22 mouse cellular contexts compared by ENCODE assay signal in genomic region chr5:146596612-146597502, GRCm38 (mm10). TPM values are rescaled to one million over a fixed set of nuclear protein-coding genes. Genes with fewer than 3 reads are reported as not detected.
"Had no signal": no experiment of that assay in that cellular context is flagged by ENCODE, and none has a peak within 500 bp of the region (broad histone marks: within the 10 kb centered on the region; RNA-seq: fewer than 3 reads in every experiment).

No protein-coding gene starts in this region.

- ATAC-seq: intestine, embryonic 16.5 days; midbrain, embryonic 16.5 days had no signal

- H3K36me3 ChIP-seq: limb, embryonic 12.5 days; liver, embryonic 13.5 days; midbrain, embryonic 12.5 days had no signal

- H3K4me2 ChIP-seq: limb, embryonic 12.5 days; liver, embryonic 13.5 days; lung, embryonic 14.5 days; midbrain, embryonic 12.5 days had no signal

- H3K4me3 ChIP-seq: limb, embryonic 12.5 days; liver, embryonic 13.5 days; midbrain, embryonic 12.5 days had no signal

- H3K9me3 ChIP-seq: limb, embryonic 12.5 days; liver, embryonic 13.5 days had no signal

- H3K27me3 ChIP-seq: limb, embryonic 12.5 days; liver, embryonic 13.5 days; midbrain, embryonic 12.5 days had no signal

- DNase-seq: kidney, adult 8-10 months; kidney, postnatal 36 days; layer of hippocampus, adult 9-11 months; layer of hippocampus, postnatal 36 days; liver, embryonic 13.5 days; lung, embryonic 14.5 days; lung, postnatal 10 days; lung, postnatal 4 days; right cerebral cortex, postnatal 25 days; thymus, adult 18-20 months; thymus, postnatal 14 days had no signal

- H3K4me1 ChIP-seq: limb, embryonic 12.5 days; midbrain, embryonic 12.5 days had no signal

- H3K27ac ChIP-seq: kidney, postnatal 0 days; limb, embryonic 12.5 days; liver, embryonic 13.5 days; midbrain, embryonic 12.5 days had no signal

- H3K9ac ChIP-seq: limb, embryonic 12.5 days; liver, embryonic 13.5 days; lung, embryonic 14.5 days; midbrain, embryonic 12.5 days had no signal

RNA-seq across cellular contexts. Expression of gene Gpr12, which starts 11.8 kb away (rescaled TPM):
- total RNA-seq: megakaryocyte-erythroid progenitor cell, adult 5-6 weeks had no signal
- polyA plus RNA-seq: intestine, embryonic 16.5 days; lung, embryonic 14.5 days; small intestine, adult 2 months; stomach, embryonic 14.5 days had no signal

RNA-seq across cellular contexts. Expression of gene Gm3415, which starts 40.9 kb away (rescaled TPM):
- total RNA-seq: layer of hippocampus, adult 18-20 months; layer of hippocampus, postnatal 36 days; left cerebral cortex, postnatal 36 days; megakaryocyte-erythroid progenitor cell, adult 5-6 weeks had no signal
- polyA plus RNA-seq: intestine, embryonic 16.5 days; kidney, postnatal 0 days; limb, embryonic 12.5 days; liver, embryonic 13.5 days; lung, embryonic 14.5 days; midbrain, embryonic 12.5 days; midbrain, embryonic 16.5 days; neural tube, embryonic 14.5 days; small intestine, adult 2 months; stomach, embryonic 14.5 days had no signal

RNA-seq across cellular contexts. Expression of gene Gm3409, which starts 59.4 kb away (rescaled TPM):
- total RNA-seq: layer of hippocampus, adult 18-20 months; layer of hippocampus, postnatal 36 days; left cerebral cortex, postnatal 36 days; megakaryocyte-erythroid progenitor cell, adult 5-6 weeks had no signal
- polyA plus RNA-seq: intestine, embryonic 16.5 days; kidney, postnatal 0 days; limb, embryonic 12.5 days; liver, embryonic 13.5 days; lung, embryonic 14.5 days; midbrain, embryonic 12.5 days; midbrain, embryonic 16.5 days; neural tube, embryonic 14.5 days; small intestine, adult 2 months; stomach, embryonic 14.5 days had no signal
